Mouse (Mus musculus): ENCODE measurements around the gene Sars. TPM values are rescaled to one million over a fixed set of nuclear protein-coding genes. Genes with fewer than 3 reads are reported as not detected.

The Sars gene
- total RNA-seq, 2 experiments from 2014 or later = 168 to 202 TPM

DNA sequence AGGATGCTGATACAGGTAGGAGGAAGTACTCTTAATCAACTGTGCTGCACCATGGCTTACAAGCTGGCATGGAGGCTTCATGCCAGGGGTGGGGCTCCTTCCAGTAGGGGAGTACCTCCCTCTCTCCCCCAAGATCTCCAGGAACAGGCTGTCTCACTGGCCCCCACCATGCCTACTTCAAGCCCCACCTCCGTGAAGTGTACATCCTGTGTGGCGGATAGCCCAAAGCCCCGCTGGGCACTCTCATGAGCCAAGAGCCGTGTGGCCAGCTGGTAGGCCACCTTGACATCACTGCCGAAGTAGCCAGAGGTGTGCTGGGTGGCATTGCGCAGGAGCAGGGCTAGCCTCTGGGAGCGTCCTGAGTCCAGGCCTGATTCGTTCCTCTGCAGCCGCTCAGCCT, 46.7 kb downstream of the Sars start:
- no peak for DNase-seq (ENCODE audit: low spot score in 2 of 2)

DNA sequence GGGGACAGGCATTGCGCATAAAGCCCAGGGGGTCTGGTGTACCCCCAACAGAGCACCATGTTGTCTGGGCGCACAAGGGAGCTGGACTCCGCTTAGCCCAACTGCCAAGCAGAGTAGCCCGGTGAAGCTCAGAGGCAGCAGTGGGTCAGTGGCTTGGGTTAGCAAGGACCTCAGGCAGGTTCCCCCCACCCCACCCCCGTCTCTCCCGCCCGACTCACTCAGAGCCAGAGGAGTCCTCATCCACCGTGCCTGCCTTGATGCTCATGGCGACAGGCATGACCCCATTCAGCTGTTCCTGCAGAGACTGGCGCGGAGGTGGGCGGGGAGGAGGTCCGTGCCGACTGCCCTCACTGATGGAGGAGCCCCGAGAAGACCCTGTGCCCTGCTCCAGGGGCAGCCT, 52.2 kb downstream of the Sars start:
- no peak for DNase-seq (ENCODE audit: low spot score in 2 of 2)

GRCm38 (mm10) chr3:108392299-108392698, 52.7 kb downstream of the Sars start:
- no peak for DNase-seq (ENCODE audit: low spot score in 2 of 2)

- DNase-seq (ENCODE audit: low spot score in 2 of 2) = peak; percentile 96 to 97
Observed at GRCm38 (mm10) chr3:108389111-108389545, 55.9 kb downstream of the Sars start.

GRCm38 (mm10) chr3:108386186-108386585, 58.8 kb downstream of the Sars start:
- no peak for DNase-seq (ENCODE audit: low spot score in 2 of 2)

DNA sequence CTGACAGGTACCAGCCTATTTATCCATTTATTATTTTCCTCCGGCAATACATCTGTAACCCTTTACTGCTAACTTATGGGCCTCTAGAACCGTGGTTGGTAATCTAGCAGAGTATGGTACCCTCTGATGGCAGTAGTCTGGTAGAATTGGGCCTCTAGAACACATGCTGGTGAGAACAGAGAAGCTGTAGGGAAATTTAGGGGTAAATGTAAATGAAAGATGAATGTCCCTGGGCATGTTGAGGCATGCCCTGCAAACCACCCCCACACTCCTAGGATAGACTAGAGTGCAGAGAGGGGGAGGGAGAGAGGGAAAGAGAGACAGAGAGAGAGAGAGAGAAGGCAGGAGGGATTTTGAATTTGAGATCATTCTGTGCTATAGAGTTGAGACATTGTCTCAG, 60.6 kb downstream of the Sars start:
- DNase-seq (ENCODE audit: low spot score in 2 of 2) = no peak

- peak; percentile 82 to 83 for DNase-seq (ENCODE audit: low spot score in 2 of 2)
Observed at GRCm38 (mm10) chr3:108383485-108384354, 61.3 kb downstream of the Sars start, which contains the start of gene Psrc1. Psrc1 (plus strand) TSS chr3:108383839.

- no peak for DNase-seq (ENCODE audit: low spot score in 2 of 2)
Observed at GRCm38 (mm10) chr3:108381945-108382875, 62.8 kb downstream of the Sars start.

DNA sequence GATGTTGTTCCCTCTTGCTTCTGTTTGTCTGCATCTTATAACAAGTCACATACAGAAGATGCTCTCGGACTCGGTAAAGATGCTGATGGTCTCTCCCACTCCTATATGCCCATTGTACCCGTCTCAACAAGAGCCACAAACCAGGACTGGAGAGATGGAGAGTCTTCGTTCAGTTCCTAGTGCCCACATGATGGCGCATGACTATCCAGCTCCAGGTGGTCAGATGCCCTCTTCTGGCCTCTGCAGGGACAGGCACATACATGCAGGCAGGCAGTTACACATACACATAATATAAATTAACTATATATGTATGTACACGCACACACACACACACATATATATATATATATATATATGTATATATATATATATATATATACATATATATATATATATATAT, 64.3 kb downstream of the Sars start:
- no peak for DNase-seq (ENCODE audit: low spot score in 2 of 2)

DNA sequence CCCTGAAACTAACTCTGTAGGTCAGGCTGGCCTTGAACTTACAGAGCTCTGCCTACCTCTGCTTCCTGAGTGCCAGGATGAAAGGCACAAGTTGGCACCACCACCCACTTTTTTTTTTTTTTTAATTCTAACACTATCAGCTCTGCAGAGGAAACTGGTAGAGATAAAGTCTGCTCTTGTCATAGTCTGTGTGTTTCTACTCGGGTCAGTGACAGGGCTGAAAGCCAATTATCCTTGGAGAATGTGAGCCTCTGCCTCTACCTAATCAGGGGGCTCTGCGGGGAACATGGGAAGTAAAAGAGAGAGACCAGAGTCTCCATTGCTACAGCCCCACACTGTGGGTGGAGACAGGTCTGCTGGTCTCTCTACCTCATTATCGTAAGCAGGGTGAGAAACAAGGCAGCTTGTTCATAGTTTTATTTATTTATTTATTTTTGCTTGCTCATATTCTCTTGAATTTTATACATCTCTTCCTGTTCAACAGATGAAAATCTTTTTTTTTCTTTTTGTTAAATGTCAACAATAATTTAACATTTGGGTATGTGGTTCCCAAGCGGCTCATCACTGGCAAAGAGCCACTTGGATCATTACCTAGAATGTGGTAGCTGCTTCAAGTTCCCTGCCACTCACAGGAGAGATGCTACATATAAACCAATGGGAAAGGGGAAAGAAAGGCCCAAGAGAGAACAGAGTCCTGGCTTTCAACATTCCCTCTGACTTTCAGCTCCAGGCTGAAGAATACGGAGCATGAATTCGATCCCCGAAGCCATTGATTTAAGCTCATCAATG, 65.9 kb downstream of the Sars start:
- no peak for DNase-seq (ENCODE audit: low spot score in 2 of 2)

Other genes with a start within 250 kb of the Sars start
- 1 to 10 TPM; 7.3 to 8.6 TPM for gene Cyb561d1, start 244.0 kb downstream of the Sars start, total RNA-seq (2021)
- gene Atxn7l2, start 234.3 kb downstream of the Sars start, total RNA-seq (2021) = 1 to 10 TPM; 8.2 to 8.5 TPM
- gene Sypl2, start 218.6 kb downstream of the Sars start, total RNA-seq (2021) = 1 to 10 TPM in 1 of 2 experiments, under 1 TPM in 1; 0.46 to 1.4 TPM
- 10 to 100 TPM; 79.4 to 84.3 TPM for gene Psma5, start 188.3 kb downstream of the Sars start, total RNA-seq (2021)
- 10 to 100 TPM; 41.3 to 72.6 TPM for gene Sort1, start 161.1 kb downstream of the Sars start, total RNA-seq (2021)
- not detected for gene Mybphl, start 80.3 kb downstream of the Sars start, total RNA-seq (2021)
- 1 to 10 TPM; 1.7 to 1.8 TPM for gene Psrc1, start 61.4 kb downstream of the Sars start, total RNA-seq (2021)
- 1 to 10 TPM; 4.4 to 7.0 TPM for gene Celsr2, start 29.7 kb downstream of the Sars start, total RNA-seq (2021)
- not detected for gene 1700013F07Rik, start 88.9 kb upstream of the Sars start, total RNA-seq (2021)
- 1 to 10 TPM; 1.8 to 4.0 TPM for gene 5330417C22Rik, start 91.3 kb upstream of the Sars start, total RNA-seq (2021)
- 10 to 100 TPM; 55.7 to 59.4 TPM for gene Tmem167b, start 117.3 kb upstream of the Sars start, total RNA-seq (2021)
- gene Taf13, start 126.5 kb upstream of the Sars start, total RNA-seq (2021) = 10 to 100 TPM; 29.2 to 30.5 TPM
- 10 to 100 TPM in 1 of 2 experiments, 1 to 10 TPM in 1; 8.3 to 11.0 TPM for gene Wdr47, start 146.1 kb upstream of the Sars start, total RNA-seq (2021)
- 10 to 100 TPM; 27.6 to 37.6 TPM for gene Clcc1, start 208.7 kb upstream of the Sars start, total RNA-seq (2021)